Mouse (Mus musculus): ENCODE results near the gene Purb.
A peak's percentile ranks its signal among the peaks of the same experiment; 100 is the strongest.
"Not testable (repeated sequence)": the region's sequence is repeated elsewhere in the genome, so short reads cannot be mapped to it uniquely, and the experiment has no call there.

Purb gene

DNA sequence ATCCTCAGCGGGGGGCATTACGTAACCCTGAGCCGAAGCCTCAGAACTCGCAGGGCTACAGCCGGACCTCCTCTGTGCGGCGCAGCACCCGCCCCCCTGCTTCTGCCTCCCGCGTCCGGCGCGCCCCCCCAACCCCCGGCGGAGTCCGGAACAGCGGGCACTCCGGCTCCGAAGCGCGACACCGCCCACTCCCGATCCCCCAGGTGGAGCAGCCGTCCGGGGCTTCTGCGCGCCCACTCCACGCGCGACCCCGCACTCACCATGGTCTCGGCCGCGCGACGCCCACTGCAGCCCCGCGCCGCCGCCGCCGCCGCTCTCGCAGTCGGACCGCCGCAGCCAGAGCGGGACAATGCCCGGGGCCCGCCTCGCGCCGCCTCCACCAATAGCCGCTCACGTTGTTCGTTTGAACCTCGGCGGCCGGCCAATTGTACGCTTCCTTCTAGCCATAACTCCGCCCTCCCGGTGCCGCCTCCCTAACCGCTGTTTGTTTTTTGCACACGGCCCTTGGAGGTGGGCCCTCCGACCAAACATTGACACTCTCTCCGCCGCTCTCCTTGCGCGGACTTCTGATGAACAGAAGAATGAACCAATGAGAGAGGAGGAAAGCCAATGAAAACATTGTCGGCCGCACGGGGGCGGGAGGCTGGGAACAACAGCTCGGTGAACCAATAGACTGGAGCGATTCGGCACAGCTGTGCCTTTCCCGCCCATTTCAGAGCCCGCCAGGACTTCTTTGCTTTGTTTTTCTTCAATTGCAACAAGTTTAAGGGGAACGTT is 31.5 kb downstream of the Purb start, which contains the start of gene H2afv:
Gene H2afv, minus strand, starts transcription at position 367 of the 777 bp plus-strand sequence.
- peak; percentile 97 for DNase-seq (ENCODE audit: low read depth, low spot score)

GRCm38 (mm10) chr11:6443727-6444076 is 32.0 kb downstream of the Purb start:
- DNase-seq (ENCODE audit: low read depth, low spot score), result no peak

DNA sequence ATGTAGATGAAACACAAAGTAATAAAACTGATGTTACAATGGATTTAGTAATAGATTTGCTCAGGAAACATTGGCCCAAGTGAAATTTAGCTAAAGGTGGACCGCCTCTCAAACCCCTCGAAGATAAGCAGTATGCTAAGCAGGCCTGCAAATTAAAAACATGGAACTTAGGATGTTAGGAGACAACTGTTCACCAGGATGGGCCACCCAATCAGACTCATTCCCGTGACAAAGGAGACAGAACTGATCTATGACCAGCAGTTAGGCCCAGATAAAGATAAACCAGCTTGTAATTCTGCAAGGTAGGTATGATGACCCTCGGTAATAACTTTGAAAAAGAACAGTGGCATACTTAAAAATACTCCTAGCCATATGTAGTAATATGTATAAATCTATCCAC is 32.6 kb downstream of the Purb start:
- no peak for DNase-seq (ENCODE audit: low read depth, low spot score)

DNA sequence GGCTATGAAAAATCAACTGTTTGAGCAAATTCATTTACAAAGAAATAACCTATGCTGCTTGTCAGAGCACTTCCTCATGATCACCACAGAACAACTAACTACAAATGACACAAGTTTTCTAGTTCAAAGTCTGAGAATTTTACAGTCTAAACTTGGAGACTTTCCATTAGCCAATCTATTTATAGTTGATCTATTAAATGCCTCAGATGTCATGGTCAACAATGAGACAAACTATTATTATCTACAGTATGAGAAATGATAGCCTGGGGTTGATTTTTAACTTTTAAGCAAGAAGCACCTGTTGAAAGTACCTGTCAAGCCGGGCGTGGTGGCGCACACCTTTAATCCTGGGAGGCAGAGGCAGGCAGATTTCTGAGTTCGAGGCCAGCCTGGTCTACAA is 33.2 kb downstream of the Purb start:
- no peak for DNase-seq (ENCODE audit: low read depth, low spot score)

- no peak for DNase-seq (ENCODE audit: low read depth, low spot score)
These were observed 35.5 kb downstream of the Purb start for GRCm38 (mm10) chr11:6440171-6440570.

DNA sequence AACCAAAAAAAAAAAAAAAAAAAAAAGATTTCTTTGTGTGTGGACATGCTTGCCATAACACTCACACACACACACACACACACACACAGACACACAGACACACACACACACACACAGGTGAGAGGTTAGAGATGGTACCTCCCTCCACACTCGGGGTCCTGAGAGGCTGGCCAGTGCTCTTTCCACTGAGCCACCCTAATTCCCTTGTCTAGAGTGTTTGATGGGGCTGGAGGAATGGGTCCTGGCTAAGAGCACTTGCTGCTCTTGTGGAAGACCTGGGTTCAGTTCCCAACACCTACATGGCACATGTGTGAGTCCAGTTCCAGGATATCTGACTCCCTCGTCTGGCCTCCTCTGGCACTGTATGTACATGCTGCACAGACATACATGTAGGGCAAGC is 38.0 kb downstream of the Purb start:
- DNase-seq (ENCODE audit: low read depth, low spot score), result no peak

- DNase-seq (ENCODE audit: low read depth, low spot score), result no peak
These were observed 39.3 kb downstream of the Purb start for GRCm38 (mm10) chr11:6436442-6436841.

DNA sequence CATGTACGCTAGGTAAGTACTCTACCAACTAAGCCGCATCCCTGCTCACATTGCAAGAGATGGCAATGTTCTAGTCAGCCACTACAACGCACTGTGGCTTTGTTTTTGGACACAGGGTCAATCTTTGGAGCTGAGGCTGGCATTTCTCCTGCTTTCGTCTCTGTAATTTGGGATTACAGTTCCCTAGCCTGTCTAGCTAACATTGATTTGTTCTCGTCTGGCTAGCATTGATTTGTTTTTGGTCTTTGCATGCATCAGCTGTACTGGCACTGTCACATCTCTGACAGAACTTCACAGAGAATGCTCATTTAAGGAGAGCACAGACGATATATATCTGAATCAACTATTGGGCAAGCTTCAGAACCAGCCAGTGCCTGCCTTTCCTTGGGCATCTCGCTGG is 45.5 kb downstream of the Purb start:
- DNase-seq (ENCODE audit: low read depth, low spot score), result no peak

- DNase-seq (ENCODE audit: low read depth, low spot score), result no peak
These were observed 54.9 kb downstream of the Purb start for GRCm38 (mm10) chr11:6420722-6421350.

DNA sequence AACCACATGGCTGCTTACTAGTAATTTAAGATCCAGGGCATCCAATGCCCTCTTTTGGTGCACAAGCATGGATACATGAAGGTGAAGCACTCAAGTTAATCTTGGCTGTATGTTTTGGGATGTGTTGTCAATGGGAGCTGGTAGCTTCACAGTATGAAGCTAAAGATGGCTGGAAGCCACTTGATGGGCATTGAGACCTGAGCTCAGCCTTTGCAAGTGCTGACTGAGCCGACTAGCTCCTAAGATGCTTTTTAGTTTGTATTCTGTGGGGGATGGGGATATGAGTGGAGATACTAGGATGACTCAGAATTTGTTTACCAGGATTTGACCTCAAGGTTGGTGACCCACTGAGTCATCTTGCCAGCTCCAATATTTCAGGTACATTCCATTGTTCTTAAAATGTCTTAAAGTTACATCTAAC is 55.4 kb downstream of the Purb start:
- no peak for DNase-seq (ENCODE audit: low read depth, low spot score)

- not testable (repeated sequence) for DNase-seq (ENCODE audit: low read depth, low spot score)
These were observed 56.6 kb downstream of the Purb start for GRCm38 (mm10) chr11:6419156-6419555.

- no peak for DNase-seq (ENCODE audit: low read depth, low spot score)
These were observed 57.0 kb downstream of the Purb start for GRCm38 (mm10) chr11:6418751-6419150.
